ENCODE assay signal across 16 mouse cellular contexts in the genomic region with DNA sequence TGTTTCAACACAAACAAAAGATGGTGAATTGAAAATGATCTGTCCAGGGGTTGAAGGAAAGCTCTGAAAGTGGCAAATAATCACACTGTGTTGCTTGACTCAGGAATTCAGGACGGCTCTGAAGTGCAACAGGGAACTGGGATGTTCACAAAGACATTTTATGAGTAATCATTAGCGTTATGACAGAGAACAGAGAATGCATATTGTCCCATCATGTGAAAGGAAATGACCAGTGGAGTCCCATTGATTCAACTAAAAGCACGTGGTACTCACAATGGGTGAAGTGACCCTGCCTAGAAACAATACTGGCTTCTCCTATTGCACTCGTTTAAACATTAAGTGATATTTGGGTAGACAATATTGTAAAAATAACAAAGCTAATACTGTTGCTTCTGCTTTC.
"Had no signal": no experiment of that assay in that cellular context is flagged by ENCODE, and none has a peak within 500 bp of the region (broad histone marks: within the 10 kb centered on the region; RNA-seq: fewer than 3 reads in every experiment).

No protein-coding gene starts in this region.

- H3K27ac ChIP-seq: neural tube, embryonic 12.5 days; neural tube, embryonic 13.5 days; neural tube, embryonic 15.5 days; stomach, embryonic 15.5 days; stomach, postnatal 0 days had no signal

- DNase-seq: right cerebral cortex, adult 18-20 months; right cerebral cortex, postnatal 14 days; right cerebral cortex, postnatal 25 days; right cerebral cortex, postnatal 4 days; spleen, adult 18-20 months; thymus, adult 18-20 months; thymus, adult 2 months; thymus, postnatal 14 days; thymus, postnatal 25 days; thymus, postnatal 36 days; thymus, postnatal 4 days had no signal

- H3K9me3 ChIP-seq: neural tube, embryonic 12.5 days; neural tube, embryonic 13.5 days; neural tube, embryonic 15.5 days; stomach, embryonic 15.5 days had no signal

- H3K4me3 ChIP-seq: neural tube, embryonic 12.5 days; neural tube, embryonic 13.5 days; neural tube, embryonic 15.5 days; stomach, embryonic 15.5 days had no signal

- H3K27me3 ChIP-seq: neural tube, embryonic 12.5 days; neural tube, embryonic 13.5 days; neural tube, embryonic 15.5 days; stomach, embryonic 15.5 days had no signal

- H3K4me2 ChIP-seq: neural tube, embryonic 12.5 days; neural tube, embryonic 13.5 days; neural tube, embryonic 15.5 days; stomach, embryonic 15.5 days had no signal

- H3K36me3 ChIP-seq: neural tube, embryonic 12.5 days; neural tube, embryonic 13.5 days; neural tube, embryonic 15.5 days; stomach, embryonic 15.5 days had no signal

- H3K9ac ChIP-seq: neural tube, embryonic 12.5 days; neural tube, embryonic 13.5 days; neural tube, embryonic 15.5 days; stomach, embryonic 15.5 days had no signal

- H3K4me1 ChIP-seq: neural tube, embryonic 12.5 days; neural tube, embryonic 13.5 days; neural tube, embryonic 15.5 days; stomach, embryonic 15.5 days had no signal
